Mouse (Mus musculus) E14TG2a.4 (cell line): Measurements from ENCODE around the gene Prkci.

Experiments
- H3K27me3 ChIP-seq: 2 replicates; pipeline ENCODE4 v1.6.1; 2014; ENCODE audit warnings: low read length, control low read depth; ENCODE audit not compliant: insufficient read depth
- H3K36me3 ChIP-seq: 2 replicates; pipeline ENCODE4 v1.6.1; 2014; ENCODE audit warnings: low read length, control low read depth; ENCODE audit not compliant: insufficient read depth
- H3K4me1 ChIP-seq: replicated peaks from 2 replicates; pipeline ENCODE4 v1.6.1; 2014; ENCODE audit warnings: low read depth, low read length, control low read depth
- H3K4me3 ChIP-seq: replicated peaks from 2 replicates; pipeline ENCODE4 v1.5.1; 2014; ENCODE audit warnings: mild to moderate bottlenecking, low read length
- H3K9me3 ChIP-seq: 2 replicates; pipeline ENCODE4 v1.6.1; 2014; ENCODE audit warnings: low read length, control low read depth
- CTCF ChIP-seq: conservative IDR thresholded peaks from 2 replicates; pipeline ENCODE4 v1.5.1; 2014; ENCODE audit warnings: low read length
- NANOG ChIP-seq: IDR thresholded peaks from 2 replicates; pipeline ENCODE4 v1.6.1; 2014; ENCODE audit warnings: borderline replicate concordance, low read length, mixed read lengths
- POU5F1 ChIP-seq: IDR thresholded peaks from 2 replicates; pipeline ENCODE4 v1.6.1; 2014; ENCODE audit warnings: low read length, borderline replicate concordance

Prkci gene

DNA sequence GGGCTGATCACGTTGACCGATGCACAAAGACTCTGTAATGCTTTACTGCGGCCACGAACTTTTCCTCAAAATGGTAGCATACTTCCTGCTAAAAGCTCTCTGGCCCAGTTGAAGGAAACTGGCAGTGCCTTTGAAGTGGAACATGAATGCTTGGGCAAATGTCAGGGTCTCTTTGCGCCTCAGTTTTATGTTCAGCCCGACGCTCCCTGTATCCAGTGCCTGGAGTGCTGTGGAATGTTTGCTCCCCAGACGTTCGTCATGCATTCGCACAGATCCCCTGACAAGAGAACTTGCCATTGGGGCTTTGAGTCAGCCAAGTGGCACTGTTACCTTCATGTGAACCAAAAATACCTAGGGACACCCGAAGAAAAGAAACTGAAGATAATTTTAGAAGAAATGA lies 102.4 kb downstream of the Prkci start:
- Histone ChIP-seq H3K27me3 (no peaks in the 10 kb centered on the region), H3K36me3 (peaks cover 59% of the 10 kb centered on the region), H3K4me1 (peaks cover 72% of the 10 kb centered on the region), H3K4me3 (peak overlapping the region; percentile 99), H3K9me3 (no peaks in the 10 kb centered on the region)
- TF ChIP-seq POU5F1 (no peak), NANOG (no peak), CTCF (no peak)

DNA sequence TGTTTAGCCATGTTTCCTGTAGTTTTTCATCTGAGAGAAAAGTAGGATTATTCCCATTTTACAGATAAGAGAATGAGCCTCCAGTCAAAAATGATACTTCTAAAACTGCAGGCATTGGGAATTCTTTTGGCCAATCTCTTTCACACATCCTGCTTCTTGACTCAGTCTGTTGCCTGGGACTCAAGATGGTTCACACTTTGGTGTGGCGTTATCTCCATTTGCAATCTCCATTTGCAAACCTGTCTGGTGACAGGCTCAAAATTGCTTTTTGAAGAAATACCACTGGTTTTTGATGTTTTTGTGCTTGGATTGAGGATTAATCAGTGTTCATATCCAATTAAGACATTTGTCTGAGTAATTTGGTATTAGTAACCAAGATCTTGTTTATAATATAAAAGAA lies 103.0 kb downstream of the Prkci start:
- Histone ChIP-seq H3K27me3 (no peaks in the 10 kb centered on the region), H3K4me3 (peak overlapping the region; percentile 99), H3K9me3 (no peaks in the 10 kb centered on the region), H3K36me3 (peaks cover 64% of the 10 kb centered on the region), H3K4me1 (peaks cover 74% of the 10 kb centered on the region)
- TF ChIP-seq NANOG (no peak), POU5F1 (no peak), CTCF (no peak)

DNA sequence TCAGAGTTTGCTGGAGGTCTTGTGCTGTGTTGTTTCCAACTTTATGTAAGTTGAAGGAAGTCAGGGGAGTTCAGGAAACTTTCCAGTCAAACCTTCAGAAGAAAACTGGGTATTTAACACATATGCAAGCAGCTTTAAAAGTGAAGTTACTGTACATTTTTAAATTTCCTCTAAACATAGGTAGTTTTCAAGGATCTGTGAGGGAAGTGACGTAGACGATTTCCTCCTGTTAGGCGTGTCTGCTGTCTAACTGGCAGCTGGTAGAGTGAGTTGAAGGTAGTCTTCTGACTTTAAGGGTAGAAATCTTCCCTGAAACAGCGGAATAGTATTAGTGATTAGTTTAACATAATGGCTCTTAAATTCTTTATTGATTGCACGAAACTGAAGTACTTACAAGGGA lies 104.5 kb downstream of the Prkci start:
- Histone ChIP-seq H3K36me3 (peaks cover 77% of the 10 kb centered on the region), H3K4me1 (peaks cover 89% of the 10 kb centered on the region), H3K4me3 (peak overlapping the region; percentile 99), H3K9me3 (no peaks in the 10 kb centered on the region), H3K27me3 (no peaks in the 10 kb centered on the region)
- no peak for TF ChIP-seq POU5F1
- TF ChIP-seq CTCF, result no peak
- no peak for TF ChIP-seq NANOG

- H3K27me3 ChIP-seq, result no peaks in the 10 kb centered on the region
- peaks cover 97% of the 10 kb centered on the region for H3K4me1 ChIP-seq
- peaks cover 84% of the 10 kb centered on the region for H3K36me3 ChIP-seq
- TF ChIP-seq POU5F1 (no peak), NANOG (no peak), CTCF (no peak)
- peak overlapping the region; percentile 37 for H3K4me3 ChIP-seq
- H3K9me3 ChIP-seq, result no peaks in the 10 kb centered on the region
Measured at GRCm38 (mm10) chr3:31100802-31101201, 105.3 kb downstream of the Prkci start.
